In the genomic region with DNA sequence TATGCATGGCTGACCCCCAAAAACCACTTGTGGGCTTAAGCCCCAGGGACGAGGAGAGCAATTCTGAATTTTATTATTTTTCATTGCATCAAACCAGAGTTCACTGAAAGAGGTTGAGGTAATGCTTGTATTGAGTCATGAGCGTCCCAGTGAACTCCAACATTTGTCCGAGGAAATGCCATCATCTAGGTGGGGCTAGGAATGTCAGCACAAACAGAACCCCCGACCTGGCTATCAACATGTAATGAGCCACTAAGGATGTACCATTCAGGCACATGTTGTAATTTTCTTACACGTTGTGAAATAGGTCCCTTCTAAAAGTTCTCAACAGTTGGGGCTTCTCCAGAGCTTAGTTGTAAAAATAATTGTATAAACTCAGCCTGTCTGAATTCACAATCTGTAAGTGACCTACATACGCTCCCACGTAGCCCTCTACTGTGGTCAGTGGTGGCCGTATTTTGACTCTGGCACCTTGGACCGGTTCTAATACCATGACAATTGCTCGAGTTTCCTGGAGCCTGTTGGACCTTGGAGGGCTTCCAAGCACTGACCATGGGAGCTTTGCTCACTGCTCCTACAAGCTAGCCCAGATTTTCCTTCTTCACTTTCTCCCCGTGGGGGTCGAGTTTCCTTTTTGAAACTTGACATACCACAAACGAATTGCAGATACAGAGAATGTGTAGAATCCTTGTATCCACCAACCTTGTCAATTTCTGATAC, we compare ENCODE assay signal across 9 mouse cellular contexts. TPM values are rescaled to one million over a fixed set of nuclear protein-coding genes. Genes with fewer than 3 reads are reported as not detected.
A peak's percentile ranks its signal among the peaks of the same experiment; 100 is the strongest.
DNase-seq lines count a peak whose midpoint lies in the region; ATAC-seq and TF ChIP-seq lines count a peak whose summit lies in the region.
"Had no signal": no experiment of that assay in that cellular context is flagged by ENCODE, and none has a peak within 500 bp of the region (broad histone marks: within the 10 kb centered on the region; RNA-seq: fewer than 3 reads in every experiment).

No protein-coding gene starts in this region.

- no peaks in the 10 kb centered on the region for H3K27me3 ChIP-seq in heart, embryonic 10.5 days (ENCODE audit: insufficient read depth, poor library complexity, severe bottlenecking)
- H3K27me3 ChIP-seq in forebrain, embryonic 14.5 days (replicated peaks; ENCODE audit: control insufficient read depth, insufficient read depth, low read length): no peaks in the 10 kb centered on the region
- no peaks in the 10 kb centered on the region for H3K27me3 ChIP-seq in forebrain, embryonic 10.5 days (ENCODE audit: poor library complexity, severe bottlenecking)
- H3K27me3 ChIP-seq: midbrain, embryonic 12.5 days had no signal

- peak; percentile 97 for DNase-seq in heart, adult 11 months
- DNase-seq in heart, embryonic 10.5 days (ENCODE audit: low spot score): no peak
- peak; percentile 62 to 69 for DNase-seq in adrenal gland, postnatal 36 days
- peak; percentile 28 to 40 for DNase-seq in layer of hippocampus, adult 2 months (ENCODE audit: low spot score in 2 of 2)
- DNase-seq in ovary, postnatal 14 days (ENCODE audit: low spot score): peak; percentile 34
- no peak for DNase-seq in forebrain, embryonic 14.5 days (ENCODE audit: low spot score)
- DNase-seq in forebrain, embryonic 10.5 days (ENCODE audit: extremely low spot score, low spot score): no peak

- no peak overlapping the region for H3K4me2 ChIP-seq in forebrain, embryonic 14.5 days (ENCODE audit: low read length)
- H3K4me2 ChIP-seq: midbrain, embryonic 12.5 days had no signal

- no peak overlapping the region for H3K9ac ChIP-seq in forebrain, embryonic 14.5 days (ENCODE audit: low read length)
- H3K9ac ChIP-seq: midbrain, embryonic 12.5 days had no signal

- no peaks in the 10 kb centered on the region for H3K9me3 ChIP-seq in heart, embryonic 10.5 days
- no peaks in the 10 kb centered on the region for H3K9me3 ChIP-seq in forebrain, embryonic 14.5 days (replicated peaks; ENCODE audit: control insufficient read depth, low read length)
- no peaks in the 10 kb centered on the region for H3K9me3 ChIP-seq in forebrain, embryonic 10.5 days
- H3K9me3 ChIP-seq: midbrain, embryonic 12.5 days had no signal

- H3K4me3 ChIP-seq in heart, embryonic 10.5 days: no peak overlapping the region
- no peak overlapping the region for H3K4me3 ChIP-seq in layer of hippocampus, adult 2 months
- H3K4me3 ChIP-seq in forebrain, embryonic 14.5 days (ENCODE audit: low read depth, low read length): no peak overlapping the region
- H3K4me3 ChIP-seq in forebrain, embryonic 10.5 days: no peak overlapping the region
- H3K4me3 ChIP-seq: midbrain, embryonic 12.5 days had no signal

- TF ChIP-seq CTCF in layer of hippocampus, adult 2 months (conservative IDR thresholded peaks at IDR 0.05): no peak

- no peak overlapping the region for H3K27ac ChIP-seq in heart, embryonic 10.5 days
- peak overlapping the region; percentile 75 for H3K27ac ChIP-seq in layer of hippocampus, adult 2 months
- no peak overlapping the region for H3K27ac ChIP-seq in forebrain, embryonic 14.5 days (ENCODE audit: low read depth, low read length)
- H3K27ac ChIP-seq in forebrain, embryonic 10.5 days: no peak overlapping the region
- H3K27ac ChIP-seq: midbrain, embryonic 12.5 days had no signal

- peak; percentile 73 for ATAC-seq in granulocyte monocyte progenitor cell, adult 5-6 weeks (replicated peaks; ENCODE audit: poor library complexity, severe bottlenecking)
- ATAC-seq in forebrain, embryonic 14.5 days: no peak

- 67% methylated on average over 13 of the region's 13 CpGs for WGBS in heart, embryonic 10.5 days
- WGBS in forebrain, embryonic 14.5 days: 79% methylated on average over 13 of the region's 13 CpGs
- WGBS in forebrain, embryonic 10.5 days: 81% methylated on average over 13 of the region's 13 CpGs

- H3K36me3 ChIP-seq in heart, embryonic 10.5 days: peaks cover 11% of the 10 kb centered on the region; the same call in 1 of the 2 replicates
- no peaks in the 10 kb centered on the region for H3K36me3 ChIP-seq in forebrain, embryonic 14.5 days (ENCODE audit: control insufficient read depth, insufficient read depth, low read length)
- H3K36me3 ChIP-seq in forebrain, embryonic 10.5 days (replicated peaks): peaks cover 4% of the 10 kb centered on the region; the same call in 1 of the 2 replicates
- H3K36me3 ChIP-seq: midbrain, embryonic 12.5 days had no signal

- H3K4me1 ChIP-seq in heart, embryonic 10.5 days: 0 out of 2 replicates have a peak, but pooled peaks cover 7% of the 10 kb centered on the region
- no peaks in the 10 kb centered on the region for H3K4me1 ChIP-seq in forebrain, embryonic 14.5 days (ENCODE audit: control insufficient read depth, insufficient read depth, low read length)
- H3K4me1 ChIP-seq in forebrain, embryonic 10.5 days: peaks cover 16% of the 10 kb centered on the region
- H3K4me1 ChIP-seq: midbrain, embryonic 12.5 days had no signal

RNA-seq across cellular contexts. Expression of a gene that starts 38.0 kb away (rescaled TPM):
- 112 and 136 TPM in 2 replicates for polyA plus RNA-seq in heart, embryonic 10.5 days (2016; fragmentation: Nextera tagmentation; extraction: Ambion mirVana)
- 10 to 100 TPM in 1 of 2 experiments, 1 to 10 TPM in 1; 9.2 to 16.0 TPM for total RNA-seq in adrenal gland, postnatal 36 days (2021)
- 16.0 and 32.9 TPM in 2 replicates for total RNA-seq in granulocyte monocyte progenitor cell, adult 5-6 weeks (2014; fragmentation: Nextera tagmentation)
- total RNA-seq in granulocyte monocyte progenitor cell, adult 5-6 weeks (2017): 40.2 and 41.1 TPM in 2 replicates
- total RNA-seq in layer of hippocampus, adult 2 months (2021): 100 to 1,000 TPM; 130 to 131 TPM
- 61.2 and 80.9 TPM in 2 replicates for polyA plus RNA-seq in forebrain, embryonic 14.5 days (2014; fragmentation: Nextera tagmentation; extraction: Ambion mirVana)
- polyA plus RNA-seq in forebrain, embryonic 10.5 days (2016; fragmentation: Nextera tagmentation; extraction: Ambion mirVana): 52.4 and 53.3 TPM in 2 replicates

RNA-seq across cellular contexts. Expression of a gene that starts 47.0 kb away (rescaled TPM):
- 25.1 and 25.5 TPM in 2 replicates for polyA plus RNA-seq in heart, embryonic 10.5 days (2016; fragmentation: Nextera tagmentation; extraction: Ambion mirVana)
- total RNA-seq in adrenal gland, postnatal 36 days (2021): 10 to 100 TPM; 44.9 to 49.9 TPM
- 24.7 and 31.1 TPM in 2 replicates for total RNA-seq in granulocyte monocyte progenitor cell, adult 5-6 weeks (2014; fragmentation: Nextera tagmentation)
- total RNA-seq in granulocyte monocyte progenitor cell, adult 5-6 weeks (2017): 8.6 and 10.5 TPM in 2 replicates
- total RNA-seq in layer of hippocampus, adult 2 months (2021): 10 to 100 TPM; 38.0 to 40.2 TPM
- polyA plus RNA-seq in forebrain, embryonic 14.5 days (2014; fragmentation: Nextera tagmentation; extraction: Ambion mirVana): 69.8 and 75.5 TPM in 2 replicates
- polyA plus RNA-seq in forebrain, embryonic 10.5 days (2016; fragmentation: Nextera tagmentation; extraction: Ambion mirVana): 37.8 and 38.3 TPM in 2 replicates

RNA-seq across cellular contexts. Expression of a gene that starts 47.1 kb away (rescaled TPM):
- 53.1 and 58.9 TPM in 2 replicates for polyA plus RNA-seq in heart, embryonic 10.5 days (2016; fragmentation: Nextera tagmentation; extraction: Ambion mirVana)
- total RNA-seq in adrenal gland, postnatal 36 days (2021): 10 to 100 TPM; 50.2 to 60.1 TPM
- 51.4 and 64.8 TPM in 2 replicates for total RNA-seq in granulocyte monocyte progenitor cell, adult 5-6 weeks (2014; fragmentation: Nextera tagmentation)
- 60.6 and 88.9 TPM in 2 replicates for total RNA-seq in granulocyte monocyte progenitor cell, adult 5-6 weeks (2017)
- total RNA-seq in layer of hippocampus, adult 2 months (2021): 10 to 100 TPM; 28.0 to 28.2 TPM
- 42.7 and 46.6 TPM in 2 replicates for polyA plus RNA-seq in forebrain, embryonic 14.5 days (2014; fragmentation: Nextera tagmentation; extraction: Ambion mirVana)
- polyA plus RNA-seq in forebrain, embryonic 10.5 days (2016; fragmentation: Nextera tagmentation; extraction: Ambion mirVana): 64.2 and 67.4 TPM in 2 replicates

Comparison
In these comparisons a context has a peak if more than half of its experiments do, and no peak if none do; other contexts are left out.
1. DNase-seq: peak in heart, adult 11 months (single experiment), adrenal gland, postnatal 36 days (2 of 2), layer of hippocampus, adult 2 months (2 of 2) and ovary, postnatal 14 days (single experiment); none in heart, embryonic 10.5 days (single experiment), forebrain, embryonic 14.5 days (single experiment) and forebrain, embryonic 10.5 days (single experiment).